Mouse (Mus musculus) layer of hippocampus, postnatal 10 days (tissue): ENCODE data around the gene Dhrs9. TPM values are rescaled to one million over a fixed set of nuclear protein-coding genes. Genes with fewer than 3 reads are reported as not detected.
A peak's percentile ranks its signal among the peaks of the same experiment; 100 is the strongest.

Source experiments
- DNase-seq, 2 experiments: peaks; one replicate each; pipeline ENCODE4 v3.0.0; 2021; ENCODE audit warnings: low spot score in 2 of 2
- total RNA-seq, 2 experiments: library from RNA; stranded (reverse); gene quantifications; 2 replicates each; pipeline ENCODE4 v1.2.3; 2021

Dhrs9 gene
- total RNA-seq, 2 experiments from 2014 or later: not detected

GRCm38 (mm10) chr2:69418294-69418881 is 38.1 kb downstream of the Dhrs9 start:
- no peak for DNase-seq

DNA sequence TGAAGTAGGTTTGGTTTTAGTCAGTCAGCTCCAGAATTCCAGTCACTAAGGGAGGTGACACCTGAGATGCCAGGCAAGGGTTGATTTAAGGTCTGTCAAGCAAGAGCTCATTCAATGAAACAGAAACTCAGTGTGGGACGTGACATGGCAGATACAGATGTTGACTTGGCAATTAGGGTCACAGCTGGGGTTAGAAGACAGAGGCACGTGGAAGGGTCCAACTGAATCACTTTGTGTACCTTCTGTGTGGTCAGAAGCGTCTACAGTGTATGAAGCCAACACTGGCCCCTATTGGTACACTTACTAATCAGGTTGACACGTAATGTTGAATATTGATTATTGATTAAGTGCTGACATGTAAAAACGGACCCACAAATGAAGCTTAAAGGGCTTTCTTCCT is 44.6 kb downstream of the Dhrs9 start:
- no peak for DNase-seq

- no peak for DNase-seq
These were observed 45.8 kb downstream of the Dhrs9 start for GRCm38 (mm10) chr2:69426081-69426480.

GRCm38 (mm10) chr2:69427141-69427540 is 46.9 kb downstream of the Dhrs9 start:
- DNase-seq: no peak

GRCm38 (mm10) chr2:69428116-69428515 is 47.9 kb downstream of the Dhrs9 start:
- DNase-seq: peak; percentile 71 to 80

DNA sequence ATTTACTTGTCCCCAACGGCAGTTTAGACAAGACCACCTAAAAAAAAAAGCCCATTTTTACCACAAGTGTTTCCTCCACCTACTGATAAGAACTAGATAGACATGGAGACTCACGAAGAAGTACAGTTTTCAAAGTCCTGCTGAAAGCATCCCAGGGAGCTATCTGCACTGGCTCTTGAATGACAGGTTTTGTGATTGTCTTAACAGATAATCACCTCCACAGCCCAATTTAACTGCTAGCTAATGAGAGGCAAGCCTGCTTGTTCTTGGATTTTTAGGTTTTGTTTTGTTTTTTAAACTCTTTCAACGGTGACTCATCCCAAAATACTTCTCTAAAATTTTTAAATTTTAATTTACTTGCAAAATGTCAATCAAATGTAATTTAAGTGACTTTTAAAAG is 61.4 kb downstream of the Dhrs9 start:
- no peak for DNase-seq

GRCm38 (mm10) chr2:69445896-69446472 is 65.7 kb downstream of the Dhrs9 start:
- DNase-seq: no peak

DNA sequence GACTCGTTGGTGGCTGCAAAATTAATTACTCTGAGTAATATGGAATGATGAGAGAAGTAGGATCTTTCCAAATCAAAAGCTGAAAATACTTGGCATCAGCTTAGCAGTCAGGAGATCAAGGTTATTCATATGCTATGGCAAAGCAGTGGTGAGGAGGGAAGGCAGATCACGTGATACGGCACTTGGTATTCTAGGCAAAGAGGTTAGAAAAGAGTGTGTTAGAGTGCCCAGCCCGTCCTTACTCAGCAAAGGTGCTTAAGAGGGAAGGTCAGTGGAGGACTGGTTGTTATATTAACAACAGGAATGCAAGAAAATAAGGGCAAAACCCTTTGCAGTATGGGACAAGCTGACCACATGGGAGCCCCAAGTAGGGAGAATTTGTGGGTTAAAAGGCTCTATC is 68.3 kb downstream of the Dhrs9 start:
- DNase-seq: no peak

- no peak for DNase-seq
These were observed 70.9 kb downstream of the Dhrs9 start for GRCm38 (mm10) chr2:69451128-69451527.

Other genes starting within 250 kb of the Dhrs9 start
- gene Nostrin, start 244.6 kb upstream of the Dhrs9 start, total RNA-seq: 1 to 10 TPM; 4.0 to 5.0 TPM
- gene Spc25, start 174.3 kb upstream of the Dhrs9 start, total RNA-seq: 1 to 10 TPM; 4.0 to 5.0 TPM
- gene G6pc2, start 169.4 kb upstream of the Dhrs9 start, total RNA-seq: not detected
- gene Abcb11, start 37.8 kb upstream of the Dhrs9 start, total RNA-seq: under 1 TPM; 0.14 to 0.18 TPM
- under 1 TPM; 0.74 to 0.78 TPM for gene Lrp2, start 205.6 kb downstream of the Dhrs9 start, total RNA-seq